Mouse (Mus musculus): ENCODE data around the gene Rpl23. TPM values are rescaled to one million over a fixed set of nuclear protein-coding genes. Genes with fewer than 3 reads are reported as not detected.
A peak's percentile ranks its signal among the peaks of the same experiment; 100 is the strongest.

Gene Rpl23
- polyA plus RNA-seq, 1 experiment from 2014 or later = 538 TPM

DNA sequence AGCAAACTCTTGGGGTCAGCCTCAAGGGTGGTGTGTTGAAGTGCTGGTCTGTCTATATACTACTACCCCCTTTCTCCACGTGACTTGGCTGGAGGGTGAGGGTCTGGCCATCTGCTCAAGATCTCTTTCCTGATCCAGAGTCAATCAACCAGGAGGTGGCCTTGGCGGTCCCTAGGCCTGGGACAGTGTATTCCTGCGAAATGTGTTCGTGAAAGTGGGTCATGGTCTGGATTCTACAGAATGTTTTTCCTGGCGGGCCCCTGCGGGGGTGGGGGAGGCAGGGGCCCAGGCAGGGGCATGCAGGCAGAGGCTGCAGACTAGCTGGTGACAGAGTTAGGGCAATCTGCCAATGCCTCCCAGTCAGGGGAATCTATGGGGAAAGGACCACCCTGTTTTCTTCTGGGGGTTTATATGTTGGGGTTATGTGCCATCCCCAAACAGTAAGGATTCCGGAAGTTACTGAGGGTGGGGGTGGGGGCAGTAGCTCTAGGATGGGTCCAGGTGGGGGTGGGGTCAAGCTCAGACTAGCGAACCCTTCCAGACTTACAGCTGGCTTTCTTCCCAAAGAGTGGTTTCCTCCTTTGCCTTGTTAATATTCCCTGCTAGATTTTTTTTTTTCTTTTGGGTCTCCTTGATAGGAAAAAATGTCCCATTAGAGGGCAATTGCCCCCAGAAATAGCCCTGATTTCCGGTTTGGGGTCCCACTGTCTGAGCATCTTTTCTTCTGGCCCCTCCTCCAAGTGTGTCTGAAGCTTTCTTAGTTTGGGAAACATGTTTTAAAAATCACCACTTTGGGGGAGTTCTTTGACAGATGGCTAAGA lies 22.8 kb upstream of the Rpl23 start:
- TF ChIP-seq CTCF (IDR thresholded peaks at IDR 0.05; ENCODE audit: low read depth) = no peak
- peaks cover 48% of the 10 kb centered on the region for H3K4me1 ChIP-seq (replicated peaks; ENCODE audit: control insufficient read depth, insufficient read depth, low read length)
- peak overlapping the region; percentile 50 for H3K4me2 ChIP-seq (replicated peaks; ENCODE audit: low read depth)
- H3K36me3 ChIP-seq (ENCODE audit: control insufficient read depth, insufficient read depth) = peaks cover 18% of the 10 kb centered on the region
- peak overlapping the region; percentile 42; the same call in 1 of the 2 replicates for H3K9ac ChIP-seq (ENCODE audit: low read depth, low read length)
- WGBS = 27% methylated on average over 9 of the region's 9 CpGs
- no peaks in the 10 kb centered on the region for H3K27me3 ChIP-seq (replicated peaks; ENCODE audit: control insufficient read depth, insufficient read depth, low read length)
- ATAC-seq = no peak
- no peak overlapping the region for H3K4me3 ChIP-seq (ENCODE audit: low read depth, low read length)
- H3K9me3 ChIP-seq (ENCODE audit: control insufficient read depth) = no peaks in the 10 kb centered on the region
- H3K27ac ChIP-seq (ENCODE audit: low read depth, low read length) = peak overlapping the region; percentile 52

DNA sequence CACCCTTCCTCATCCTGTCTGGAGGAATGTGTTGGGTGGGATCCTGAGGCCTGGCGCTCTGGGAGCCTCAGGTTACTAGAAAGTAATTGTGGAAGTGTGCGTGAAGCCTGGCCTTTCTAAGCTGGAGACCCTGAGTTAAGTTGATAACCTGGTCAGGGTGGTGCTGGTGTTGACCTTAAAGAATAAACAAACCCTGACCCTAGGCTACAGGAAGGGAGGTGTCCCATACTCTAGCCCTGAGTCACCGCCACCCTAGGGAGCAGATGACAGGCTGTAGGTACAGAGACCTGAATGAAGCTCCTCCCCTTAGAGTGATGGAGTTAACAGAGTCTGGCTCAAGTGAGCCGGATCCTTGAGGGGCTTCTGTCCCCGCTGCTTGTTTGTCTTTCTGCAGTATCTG lies 21.6 kb upstream of the Rpl23 start:
- Histone ChIP-seq H3K36me3 (ENCODE audit: control insufficient read depth, insufficient read depth) (peaks cover 14% of the 10 kb centered on the region), H3K4me1 (replicated peaks; ENCODE audit: control insufficient read depth, insufficient read depth, low read length) (peaks cover 39% of the 10 kb centered on the region), H3K27ac (ENCODE audit: low read depth, low read length) (peak overlapping the region; percentile 52; the same call in 1 of the 2 replicates), H3K4me2 (replicated peaks; ENCODE audit: low read depth) (no peak overlapping the region), H3K9me3 (ENCODE audit: control insufficient read depth) (no peaks in the 10 kb centered on the region), H3K9ac (ENCODE audit: low read depth, low read length) (no peak overlapping the region), H3K27me3 (replicated peaks; ENCODE audit: control insufficient read depth, insufficient read depth, low read length) (no peaks in the 10 kb centered on the region), H3K4me3 (ENCODE audit: low read depth, low read length) (no peak overlapping the region)
- ATAC-seq = no peak
- TF ChIP-seq CTCF (IDR thresholded peaks at IDR 0.05; ENCODE audit: low read depth) = no peak
- 35% methylated on average over 5 of the region's 5 CpGs for whole genome bisulfite sequencing

DNA sequence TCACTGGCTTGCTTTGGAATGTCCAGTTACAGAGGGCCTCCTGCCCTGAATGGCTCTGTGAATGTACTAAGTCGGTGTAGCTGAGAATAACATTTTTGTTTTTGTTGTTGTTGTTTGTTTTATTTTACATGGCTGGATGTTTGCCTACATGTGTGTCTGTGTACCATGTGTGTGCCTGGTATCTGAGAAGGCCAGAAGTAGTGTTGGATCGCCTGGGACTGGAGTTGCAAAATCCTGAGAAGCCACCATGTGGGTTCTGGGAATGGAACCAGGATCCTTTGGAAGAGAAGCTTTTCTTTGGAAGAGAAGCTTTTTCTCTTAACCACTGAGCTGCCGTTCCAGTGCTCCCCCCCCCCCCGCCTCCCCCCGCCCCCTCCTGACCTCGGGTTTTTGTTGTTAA lies 20.3 kb upstream of the Rpl23 start:
- H3K36me3 ChIP-seq (ENCODE audit: control insufficient read depth, insufficient read depth) = peaks cover 5% of the 10 kb centered on the region; the same call in 1 of the 2 replicates
- no peaks in the 10 kb centered on the region for H3K27me3 ChIP-seq (replicated peaks; ENCODE audit: control insufficient read depth, insufficient read depth, low read length)
- peak overlapping the region; percentile 74 for H3K4me2 ChIP-seq (replicated peaks; ENCODE audit: low read depth)
- no peak overlapping the region for H3K9ac ChIP-seq (ENCODE audit: low read depth, low read length)
- H3K4me3 ChIP-seq (ENCODE audit: low read depth, low read length) = no peak overlapping the region
- TF ChIP-seq CTCF (IDR thresholded peaks at IDR 0.05; ENCODE audit: low read depth) = no peak
- peaks cover 26% of the 10 kb centered on the region for H3K4me1 ChIP-seq (replicated peaks; ENCODE audit: control insufficient read depth, insufficient read depth, low read length)
- ATAC-seq = no peak
- 29% methylated on average over 6 of the region's 6 CpGs for WGBS
- H3K9me3 ChIP-seq (ENCODE audit: control insufficient read depth) = no peaks in the 10 kb centered on the region
- H3K27ac ChIP-seq (ENCODE audit: low read depth, low read length) = peak overlapping the region; percentile 72

DNA sequence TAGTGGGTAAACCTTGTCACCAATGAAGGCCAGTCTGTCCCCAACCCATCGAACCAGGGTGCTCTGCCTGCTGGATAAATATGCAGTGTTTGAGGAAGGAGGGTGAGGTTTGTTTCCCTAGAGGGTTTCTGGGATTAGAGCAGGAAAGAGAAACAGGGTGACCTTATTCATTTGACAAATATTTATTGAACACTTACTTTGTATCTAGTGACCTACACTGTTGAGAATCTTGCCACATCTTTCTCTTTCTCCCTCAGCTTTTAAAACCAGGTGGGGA lies 19.9 kb upstream of the Rpl23 start:
- no peak for TF ChIP-seq CTCF (IDR thresholded peaks at IDR 0.05; ENCODE audit: low read depth)
- WGBS = 11% methylated on average over 1 of the region's 1 CpGs
- ATAC-seq = no peak
- Histone ChIP-seq H3K9ac (ENCODE audit: low read depth, low read length) (no peak overlapping the region), H3K4me2 (replicated peaks; ENCODE audit: low read depth) (peak overlapping the region; percentile 74), H3K27me3 (replicated peaks; ENCODE audit: control insufficient read depth, insufficient read depth, low read length) (no peaks in the 10 kb centered on the region), H3K4me1 (replicated peaks; ENCODE audit: control insufficient read depth, insufficient read depth, low read length) (peaks cover 23% of the 10 kb centered on the region), H3K4me3 (ENCODE audit: low read depth, low read length) (no peak overlapping the region), H3K36me3 (ENCODE audit: control insufficient read depth, insufficient read depth) (peaks cover 5% of the 10 kb centered on the region; the same call in 1 of the 2 replicates), H3K27ac (ENCODE audit: low read depth, low read length) (peak overlapping the region; percentile 72), H3K9me3 (ENCODE audit: control insufficient read depth) (no peaks in the 10 kb centered on the region)

DNA sequence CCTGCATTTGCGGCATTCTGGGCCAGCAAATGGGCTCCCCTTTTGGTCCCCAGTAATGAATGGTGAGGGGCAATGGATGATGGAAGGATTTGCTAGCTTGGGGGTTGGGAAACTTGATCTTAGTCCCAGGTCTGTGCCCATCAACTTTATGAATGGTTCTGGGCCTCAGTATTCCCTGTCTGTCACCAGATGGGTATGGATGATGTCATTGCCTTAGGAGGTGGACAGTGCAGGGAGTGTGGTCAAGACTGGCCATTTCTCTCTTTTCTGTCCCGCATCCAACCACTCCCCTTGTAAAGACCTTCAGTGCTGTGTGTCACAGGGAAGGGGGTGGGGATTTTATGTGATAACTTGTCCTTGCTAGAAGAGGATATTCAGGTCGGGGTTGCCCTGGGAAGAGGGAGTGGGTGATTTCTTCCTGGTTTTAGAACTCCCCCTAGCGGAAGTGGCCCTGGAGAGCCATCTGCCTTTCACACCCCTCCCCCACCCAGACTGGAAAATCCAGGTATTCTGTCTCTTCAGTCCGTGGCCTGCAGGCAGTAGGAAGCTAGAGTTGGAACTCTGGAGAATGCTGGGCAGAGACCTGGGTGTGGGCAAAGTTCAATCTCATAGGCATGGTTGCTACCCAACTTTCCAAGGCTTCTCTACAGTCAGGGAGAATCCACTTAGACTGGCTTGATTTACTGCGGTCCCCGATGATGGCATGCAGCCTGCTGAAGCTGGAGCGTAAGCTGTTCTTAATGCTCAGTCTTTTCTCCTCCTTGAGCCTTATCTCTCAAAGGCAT lies 19.4 kb upstream of the Rpl23 start:
- Histone ChIP-seq H3K27ac (ENCODE audit: low read depth, low read length) (peak overlapping the region; percentile 72), H3K36me3 (ENCODE audit: control insufficient read depth, insufficient read depth) (peaks cover under 1% of the 10 kb centered on the region; the same call in 1 of the 2 replicates), H3K27me3 (replicated peaks; ENCODE audit: control insufficient read depth, insufficient read depth, low read length) (no peaks in the 10 kb centered on the region), H3K9ac (ENCODE audit: low read depth, low read length) (peak overlapping the region; percentile 64; the same call in 1 of the 2 replicates), H3K4me1 (replicated peaks; ENCODE audit: control insufficient read depth, insufficient read depth, low read length) (peaks cover 23% of the 10 kb centered on the region), H3K4me2 (replicated peaks; ENCODE audit: low read depth) (peak overlapping the region; percentile 74), H3K4me3 (ENCODE audit: low read depth, low read length) (peak overlapping the region; percentile 96), H3K9me3 (ENCODE audit: control insufficient read depth) (no peaks in the 10 kb centered on the region)
- peak; percentile 10; the same call in 1 of the 2 replicates for ATAC-seq
- WGBS = 15% methylated on average over 8 of the region's 8 CpGs
- peak; percentile 74 for TF ChIP-seq CTCF (IDR thresholded peaks at IDR 0.05; ENCODE audit: low read depth)

DNA sequence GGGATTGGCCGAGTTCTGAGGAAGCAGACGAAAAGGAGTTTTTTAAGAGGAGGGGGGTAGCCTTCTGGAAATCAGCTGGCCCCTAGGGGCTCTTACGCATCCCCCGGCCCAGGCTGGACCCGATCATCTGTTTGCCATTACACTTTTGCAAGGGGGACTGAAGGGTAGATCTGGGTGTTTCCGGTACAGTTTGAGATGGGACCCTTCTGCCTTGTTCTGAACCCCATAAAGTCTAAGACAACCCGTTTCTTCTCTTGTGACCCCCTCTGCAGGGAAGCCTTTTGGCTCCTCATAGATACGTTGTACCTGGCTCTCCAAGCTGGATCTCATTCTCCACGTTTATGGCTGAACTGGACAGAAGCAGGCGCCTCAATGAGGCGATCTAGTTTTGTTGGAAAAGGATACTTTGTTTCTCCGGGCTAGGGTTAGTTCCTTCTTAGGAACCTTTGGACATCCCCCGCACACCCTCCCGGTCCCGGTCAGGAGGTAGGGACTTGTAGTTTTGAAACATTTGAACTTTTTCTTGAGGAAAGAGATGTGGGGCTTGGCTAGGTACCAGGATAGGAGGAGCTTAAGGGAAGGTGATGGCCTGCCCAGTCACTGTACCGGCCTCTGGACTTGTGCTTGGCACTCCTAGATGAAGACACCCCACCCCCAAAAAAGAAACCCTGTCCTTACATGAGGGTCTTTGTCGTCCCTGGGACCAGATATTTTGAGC lies 18.6 kb upstream of the Rpl23 start:
- peaks cover 23% of the 10 kb centered on the region for H3K4me1 ChIP-seq (replicated peaks; ENCODE audit: control insufficient read depth, insufficient read depth, low read length)
- H3K27me3 ChIP-seq (replicated peaks; ENCODE audit: control insufficient read depth, insufficient read depth, low read length) = no peaks in the 10 kb centered on the region
- 3% methylated on average over 17 of the region's 17 CpGs for WGBS

More for the DNA sequence above, 18.6 kb upstream of the Rpl23 start:
- H3K4me2 ChIP-seq (replicated peaks; ENCODE audit: low read depth) = peak overlapping the region; percentile 74
- no peaks in the 10 kb centered on the region for H3K9me3 ChIP-seq (ENCODE audit: control insufficient read depth)
- H3K9ac ChIP-seq (ENCODE audit: low read depth, low read length) = peak overlapping the region; percentile 64
- peak overlapping the region; percentile 96 for H3K4me3 ChIP-seq (ENCODE audit: low read depth, low read length)
- H3K36me3 ChIP-seq (ENCODE audit: control insufficient read depth, insufficient read depth) = no peaks in the 10 kb centered on the region; the same call in 1 of the 2 replicates
- TF ChIP-seq CTCF (IDR thresholded peaks at IDR 0.05; ENCODE audit: low read depth) = no peak
- peak overlapping the region; percentile 96 for H3K27ac ChIP-seq (ENCODE audit: low read depth, low read length)
- no peak for ATAC-seq
